Comparison of ENCODE assay signal across 10 mouse cellular contexts in the genomic region with DNA sequence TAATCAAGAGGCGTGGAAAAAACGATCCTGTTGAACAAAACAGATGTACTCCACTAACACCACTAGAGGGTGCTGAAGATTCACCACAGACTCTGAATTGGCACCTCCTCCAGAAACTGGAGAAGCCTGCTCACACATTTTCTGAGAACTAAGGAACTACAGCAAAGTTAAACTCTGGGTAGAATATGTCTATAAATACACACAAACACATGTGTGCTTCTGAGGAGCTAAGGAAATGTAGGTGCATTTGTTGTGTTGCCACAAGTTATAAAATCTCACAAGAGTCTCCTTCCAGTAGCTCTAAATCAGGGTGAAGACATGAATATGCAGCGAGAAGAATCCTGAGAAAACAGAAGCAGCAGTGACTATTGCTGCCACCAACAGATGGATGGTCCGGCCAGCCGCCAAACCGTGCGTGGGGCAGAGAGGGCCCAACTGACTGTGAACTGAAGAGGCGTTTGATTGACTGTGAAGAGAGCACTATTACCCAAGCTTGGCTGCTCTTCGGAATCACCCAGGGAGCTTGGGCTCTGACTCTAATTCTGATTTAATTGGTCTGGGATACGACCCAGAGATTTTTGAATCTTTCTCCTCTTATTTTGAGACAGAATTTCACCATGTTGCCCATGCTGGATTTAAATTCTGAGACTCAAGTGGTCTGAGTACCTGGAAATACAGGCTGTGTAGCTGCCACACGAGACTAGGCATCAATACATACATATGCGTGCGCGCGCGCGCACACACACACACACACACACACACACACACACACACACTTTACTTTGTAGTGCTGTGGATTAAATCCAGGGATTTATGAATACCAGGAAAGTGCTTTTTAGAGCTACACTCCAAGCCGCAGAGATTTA. TPM values are rescaled to one million over a fixed set of nuclear protein-coding genes. Genes with fewer than 3 reads are reported as not detected.
A peak's percentile ranks its signal among the peaks of the same experiment; 100 is the strongest.
DNase-seq lines count a peak whose midpoint lies in the region; ATAC-seq and TF ChIP-seq lines count a peak whose summit lies in the region.
"Had no signal": no experiment of that assay in that cellular context is flagged by ENCODE, and none has a peak within 500 bp of the region (broad histone marks: within the 10 kb centered on the region; RNA-seq: fewer than 3 reads in every experiment).

No protein-coding gene starts in this region.

- no peak overlapping the region for H3K9ac ChIP-seq in forebrain, postnatal 0 days
- no peak overlapping the region for H3K9ac ChIP-seq in hindbrain, embryonic 14.5 days

- H3K9me3 ChIP-seq in forebrain, postnatal 0 days (ENCODE audit: low read length): no peaks in the 10 kb centered on the region
- H3K9me3 ChIP-seq in hindbrain, embryonic 14.5 days (ENCODE audit: control insufficient read depth, low read length): no peaks in the 10 kb centered on the region
- H3K9me3 ChIP-seq: megakaryocyte, embryonic 14.5 days had no signal

- no peaks in the 10 kb centered on the region for H3K4me1 ChIP-seq in forebrain, postnatal 0 days (ENCODE audit: insufficient read depth)
- H3K4me1 ChIP-seq in hindbrain, embryonic 14.5 days (replicated peaks; ENCODE audit: control insufficient read depth, insufficient read depth, low read length): no peaks in the 10 kb centered on the region; the same call in 1 of the 2 replicates
- H3K4me1 ChIP-seq: megakaryocyte, embryonic 14.5 days had no signal

- no peak overlapping the region for H3K4me3 ChIP-seq in forebrain, postnatal 0 days (ENCODE audit: low read depth, low read length)
- no peak overlapping the region for H3K4me3 ChIP-seq in hindbrain, embryonic 14.5 days (replicated peaks; ENCODE audit: low read length)
- H3K4me3 ChIP-seq: megakaryocyte, embryonic 14.5 days had no signal

- H3K27me3 ChIP-seq in forebrain, postnatal 0 days (ENCODE audit: insufficient read depth, low read length): no peaks in the 10 kb centered on the region
- H3K27me3 ChIP-seq in hindbrain, embryonic 14.5 days (ENCODE audit: control insufficient read depth, insufficient read depth, low read length): no peaks in the 10 kb centered on the region
- H3K27me3 ChIP-seq: megakaryocyte, embryonic 14.5 days had no signal

- DNase-seq in heart, adult 18-20 months: peak; percentile 37 to 70
- no peak for DNase-seq in heart, adult 11 months
- peak; percentile 75 to 81 for DNase-seq in cerebellum, adult 18-20 months
- DNase-seq in forebrain, postnatal 0 days: peak; percentile 92
- peak; percentile 93 for DNase-seq in hindbrain, embryonic 14.5 days (ENCODE audit: low spot score)
- peak; percentile 59 for DNase-seq in layer of hippocampus, adult 9-10 months (ENCODE audit: low spot score)
- DNase-seq in lung, postnatal 25 days (ENCODE audit: low spot score): peak; percentile 48
- peak; percentile 83 for DNase-seq in retina, postnatal 1 day

- ATAC-seq in forebrain, postnatal 0 days: peak; percentile 94
- ATAC-seq in hindbrain, embryonic 14.5 days (ENCODE audit: low FRiP score): peak; percentile 92

- no peak overlapping the region for H3K4me2 ChIP-seq in forebrain, postnatal 0 days (ENCODE audit: low read depth)
- H3K4me2 ChIP-seq in hindbrain, embryonic 14.5 days (replicated peaks): no peak overlapping the region

- no peaks in the 10 kb centered on the region for H3K36me3 ChIP-seq in forebrain, postnatal 0 days (ENCODE audit: insufficient read depth)
- H3K36me3 ChIP-seq in hindbrain, embryonic 14.5 days (replicated peaks; ENCODE audit: control insufficient read depth, insufficient read depth): no peaks in the 10 kb centered on the region

- H3K27ac ChIP-seq in forebrain, postnatal 0 days (ENCODE audit: low read depth, low read length): no peak overlapping the region
- peak overlapping the region; percentile 26 for H3K27ac ChIP-seq in hindbrain, embryonic 14.5 days

- TF ChIP-seq CTCF in forebrain, postnatal 0 days (IDR thresholded peaks at IDR 0.05; ENCODE audit: low read depth): peak; percentile 92

- WGBS in forebrain, postnatal 0 days: 35% methylated on average over 18 of the region's 18 CpGs
- 50% methylated on average over 18 of the region's 18 CpGs for WGBS in hindbrain, embryonic 14.5 days

RNA-seq across cellular contexts. Expression of a gene that starts 28.2 kb away (rescaled TPM):
- not detected for total RNA-seq in heart, adult 18-20 months (2021)
- not detected in 2 replicates for total RNA-seq in forebrain, postnatal 0 days (2014; rRNA removed)
- 0.06 TPM in 1 of 2 replicates, not detected in the other for polyA plus RNA-seq in forebrain, postnatal 0 days (2015; fragmentation: Nextera tagmentation; extraction: Ambion mirVana)
- polyA plus RNA-seq in hindbrain, embryonic 14.5 days (2014; fragmentation: Nextera tagmentation; extraction: Ambion mirVana): 0.16 TPM in 1 of 2 replicates, not detected in the other
- polyA plus RNA-seq: C2C12 had no signal

RNA-seq across cellular contexts. Expression of a gene that starts 43.4 kb away (rescaled TPM):
- not detected for total RNA-seq in heart, adult 18-20 months (2021)
- total RNA-seq in forebrain, postnatal 0 days (2014; rRNA removed): not detected in 2 replicates
- not detected in 2 replicates for polyA plus RNA-seq in forebrain, postnatal 0 days (2015; fragmentation: Nextera tagmentation; extraction: Ambion mirVana)
- not detected in 2 replicates for polyA plus RNA-seq in hindbrain, embryonic 14.5 days (2014; fragmentation: Nextera tagmentation; extraction: Ambion mirVana)
- polyA plus RNA-seq: C2C12 had no signal
